Mouse (Mus musculus) heart, embryonic 16.5 days (tissue): ENCODE data around the gene Lrmda. TPM values are rescaled to one million over a fixed set of nuclear protein-coding genes. Genes with fewer than 3 reads are reported as not detected.

Experiments
- ATAC-seq: fragments of 200-750 bp; cut with Nextera tagmentation; replicated peaks from 2 replicates; pipeline ENCODE4 v1.8.0; 2017; ENCODE audit warnings: moderate number of reproducible peaks; ENCODE audit not compliant: insufficient read depth, low FRiP score; ENCODE audit errors: extremely low read depth
- H3K27ac ChIP-seq: fragments of 300-500 bp; sonication (generic); 2 replicates; pipeline ENCODE4 v1.5.1; 2014; ENCODE audit warnings: mild to moderate bottlenecking, low read length, control low read depth, moderate library complexity
- H3K27me3 ChIP-seq: fragments of 300-500 bp; sonication (generic); 2 replicates; pipeline ENCODE4 v1.6.1; 2014; ENCODE audit warnings: low read length, mixed read lengths; ENCODE audit not compliant: control insufficient read depth, insufficient read depth
- H3K36me3 ChIP-seq: fragments of 300-500 bp; sonication (generic); 2 replicates; pipeline ENCODE4 v1.6.1; 2014; ENCODE audit not compliant: control insufficient read depth, insufficient read depth
- H3K4me1 ChIP-seq: fragments of 300-500 bp; sonication (generic); 2 replicates; pipeline ENCODE4 v1.6.1; 2014; ENCODE audit warnings: low read length, mixed read lengths; ENCODE audit not compliant: control insufficient read depth, insufficient read depth
- H3K4me2 ChIP-seq: fragments of 300-500 bp; sonication (generic); 2 replicates; pipeline ENCODE4 v1.6.1; 2014; ENCODE audit warnings: low read depth, mild to moderate bottlenecking, control low read depth, low read length
- H3K4me3 ChIP-seq: fragments of 300-500 bp; sonication (generic); 2 replicates; pipeline ENCODE4 v1.5.1; 2014; ENCODE audit warnings: mild to moderate bottlenecking, control low read depth, low read length
- H3K9ac ChIP-seq: fragments of 300-500 bp; sonication (generic); 2 replicates; pipeline ENCODE4 v1.6.1; 2014; ENCODE audit warnings: low read length, control low read depth
- H3K9me3 ChIP-seq: fragments of 300-500 bp; sonication (generic); replicated peaks from 2 replicates; pipeline ENCODE4 v1.6.1; 2016; ENCODE audit warnings: low read length; ENCODE audit not compliant: control insufficient read depth
- WGBS: fragments of 180-500 bp; shearing (Covaris S2); extraction: QIAGEN DNeasy Blood & Tissue Kit; methylation state at CpG from one replicate; pipeline ENCODE4 v1.1.7; 2014; 5-methylcytosine and 5-hydroxymethylcytosine counted together
- polyA plus RNA-seq: library from polyadenylated mRNA; unstranded; fragments of >200 nt; fragmentation: Nextera tagmentation; extraction: Ambion mirVana; gene quantifications from 2 replicates; pipeline ENCODE4 v1.2.1, GENCODE M21; 2015

Gene Lrmda
- polyA plus RNA-seq, 1 experiment from 2014 or later = 0.55 TPM

GRCm38 (mm10) chr14:22928263-22928662 lies 908.8 kb downstream of the Lrmda start:
- no peaks in the 10 kb centered on the region for H3K36me3 ChIP-seq
- no peak for ATAC-seq
- WGBS = 90% methylated on average over 2 of the region's 2 CpGs

DNA sequence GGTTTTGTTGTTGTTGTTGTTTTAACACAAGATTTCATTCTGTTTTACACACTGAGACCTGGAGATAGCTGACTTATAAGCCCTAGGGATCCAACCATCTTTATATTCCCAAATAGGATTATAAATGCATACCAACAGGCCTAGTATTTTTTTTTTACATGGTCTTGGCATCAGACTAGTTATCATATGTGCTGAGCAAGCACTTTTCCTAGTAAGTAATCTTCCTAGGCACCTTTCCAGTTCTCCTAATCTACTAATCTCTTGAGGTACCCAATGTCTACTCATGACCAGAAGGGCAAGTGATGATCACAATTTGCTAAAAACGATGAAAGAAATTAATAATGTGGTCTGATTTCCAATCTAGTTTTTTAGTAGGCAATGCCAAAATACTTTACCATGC lies 909.2 kb downstream of the Lrmda start:
- H3K4me1 ChIP-seq = no peaks in the 10 kb centered on the region
- H3K4me2 ChIP-seq = no peak overlapping the region
- H3K27me3 ChIP-seq = no peaks in the 10 kb centered on the region
- no peak for ATAC-seq
- no peak overlapping the region for H3K4me3 ChIP-seq
- no peaks in the 10 kb centered on the region for H3K9me3 ChIP-seq
- no peak overlapping the region for H3K27ac ChIP-seq
- no peaks in the 10 kb centered on the region for H3K36me3 ChIP-seq
- no peak overlapping the region for H3K9ac ChIP-seq
- WGBS = 84% methylated on average over 1 of the region's 1 CpGs

More at GRCm38 (mm10) chr14:22928263-22928662, 908.8 kb downstream of the Lrmda start:
- no peak overlapping the region for H3K9ac ChIP-seq
- H3K27me3 ChIP-seq = no peaks in the 10 kb centered on the region
- H3K9me3 ChIP-seq = no peaks in the 10 kb centered on the region
- H3K27ac ChIP-seq = no peak overlapping the region
- no peaks in the 10 kb centered on the region for H3K4me1 ChIP-seq
- no peak overlapping the region for H3K4me2 ChIP-seq
- H3K4me3 ChIP-seq = no peak overlapping the region

GRCm38 (mm10) chr14:22929585-22929984 lies 910.1 kb downstream of the Lrmda start:
- Histone ChIP-seq H3K36me3 (no peaks in the 10 kb centered on the region), H3K27me3 (no peaks in the 10 kb centered on the region), H3K4me2 (no peak overlapping the region), H3K4me1 (no peaks in the 10 kb centered on the region), H3K9ac (no peak overlapping the region), H3K4me3 (no peak overlapping the region), H3K9me3 (no peaks in the 10 kb centered on the region), H3K27ac (no peak overlapping the region)
- ATAC-seq = no peak
- WGBS = 63% methylated on average over 2 of the region's 2 CpGs

DNA sequence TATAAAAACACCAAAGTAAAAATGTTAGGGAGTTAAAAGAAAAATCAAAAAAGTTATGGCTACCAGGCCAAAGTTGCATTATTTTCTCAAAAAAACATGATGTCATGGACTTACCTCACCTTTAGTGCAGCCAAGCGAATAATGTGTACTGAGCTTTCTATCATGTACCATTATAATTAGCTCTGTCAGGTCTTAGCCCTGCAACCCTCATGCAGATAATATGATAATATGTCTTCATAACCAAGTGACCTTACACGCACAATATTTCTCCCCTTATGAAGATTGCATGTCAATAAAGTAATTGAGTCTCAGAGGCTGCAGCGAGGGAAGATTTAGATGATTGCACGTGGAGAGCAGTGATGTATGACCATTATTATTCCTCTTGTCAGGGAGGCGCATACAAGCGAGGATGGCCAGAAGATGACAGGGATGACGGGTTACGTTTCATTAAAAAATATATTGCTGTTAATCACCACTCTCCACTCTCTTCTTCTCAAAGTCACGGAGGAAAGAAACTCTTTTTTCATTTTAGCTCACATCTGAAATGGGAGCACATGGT lies 911.1 kb downstream of the Lrmda start:
- Histone ChIP-seq H3K9me3 (no peaks in the 10 kb centered on the region), H3K4me2 (no peak overlapping the region), H3K4me1 (no peaks in the 10 kb centered on the region), H3K9ac (no peak overlapping the region), H3K27ac (no peak overlapping the region), H3K4me3 (no peak overlapping the region), H3K27me3 (no peaks in the 10 kb centered on the region), H3K36me3 (no peaks in the 10 kb centered on the region)
- 84% methylated on average over 9 of the region's 9 CpGs for WGBS
- no peak for ATAC-seq

DNA sequence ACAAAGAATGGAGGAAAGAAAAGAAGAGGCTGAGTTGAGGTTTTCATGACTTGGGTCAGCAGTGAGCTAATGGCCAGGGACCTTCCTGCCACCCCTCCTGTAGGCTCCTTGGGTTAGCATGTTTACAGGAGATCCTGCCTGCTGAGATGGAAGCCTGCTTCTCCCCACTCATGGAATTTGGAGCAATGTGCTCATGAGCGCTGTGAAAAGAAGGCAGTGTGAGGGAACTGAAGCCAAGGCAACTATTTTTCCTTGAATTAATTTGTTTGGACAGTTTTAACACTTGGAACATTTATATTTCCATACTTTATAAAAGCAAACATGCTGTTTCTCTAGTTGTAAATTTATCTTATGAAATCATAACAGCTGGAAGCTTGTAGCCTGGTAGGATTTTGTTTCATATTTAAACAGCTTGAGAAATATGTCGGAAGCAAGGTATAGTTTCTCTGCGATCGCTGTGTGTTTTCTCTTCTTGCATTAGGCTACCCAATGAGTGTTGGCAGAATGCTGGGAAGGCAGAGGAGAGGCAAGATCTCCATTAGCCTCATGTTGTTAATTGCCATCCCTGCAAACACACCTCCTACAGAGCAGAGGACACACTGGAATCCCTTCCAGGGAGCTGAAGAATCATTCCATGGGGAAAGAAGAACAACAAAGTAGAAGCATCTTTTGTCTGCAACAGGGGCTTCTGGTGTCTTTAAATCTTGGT lies 911.8 kb downstream of the Lrmda start:
- no peak for ATAC-seq
- Histone ChIP-seq H3K27me3 (no peaks in the 10 kb centered on the region), H3K36me3 (no peaks in the 10 kb centered on the region), H3K4me2 (no peak overlapping the region), H3K9me3 (no peaks in the 10 kb centered on the region), H3K27ac (no peak overlapping the region), H3K4me3 (no peak overlapping the region), H3K9ac (no peak overlapping the region), H3K4me1 (no peaks in the 10 kb centered on the region)
- WGBS = 79% methylated on average over 4 of the region's 4 CpGs

- no peaks in the 10 kb centered on the region for H3K36me3 ChIP-seq
- H3K9ac ChIP-seq = no peak overlapping the region
- no peak overlapping the region for H3K4me3 ChIP-seq
- no peaks in the 10 kb centered on the region for H3K27me3 ChIP-seq
- no peak for ATAC-seq
- H3K4me2 ChIP-seq = no peak overlapping the region
- H3K27ac ChIP-seq = no peak overlapping the region
- no peaks in the 10 kb centered on the region for H3K4me1 ChIP-seq
- WGBS = 46% methylated on average over 3 of the region's 3 CpGs
- H3K9me3 ChIP-seq = no peaks in the 10 kb centered on the region
These were observed 917.2 kb downstream of the Lrmda start for GRCm38 (mm10) chr14:22936701-22937100.

GRCm38 (mm10) chr14:22940576-22940975 lies 921.1 kb downstream of the Lrmda start:
- Histone ChIP-seq H3K4me2 (no peak overlapping the region), H3K27ac (no peak overlapping the region), H3K4me3 (no peak overlapping the region), H3K9me3 (no peaks in the 10 kb centered on the region), H3K9ac (no peak overlapping the region), H3K36me3 (no peaks in the 10 kb centered on the region), H3K27me3 (no peaks in the 10 kb centered on the region), H3K4me1 (no peaks in the 10 kb centered on the region)
- WGBS = 36% methylated on average over 2 of the region's 2 CpGs
- ATAC-seq = no peak

GRCm38 (mm10) chr14:22942569-22942968 lies 923.1 kb downstream of the Lrmda start:
- Histone ChIP-seq H3K27ac (no peak overlapping the region), H3K4me2 (no peak overlapping the region), H3K4me1 (no peaks in the 10 kb centered on the region), H3K36me3 (no peaks in the 10 kb centered on the region), H3K9ac (no peak overlapping the region), H3K9me3 (no peaks in the 10 kb centered on the region), H3K27me3 (no peaks in the 10 kb centered on the region), H3K4me3 (no peak overlapping the region)
- no peak for ATAC-seq
- 82% methylated on average over 2 of the region's 2 CpGs for WGBS

DNA sequence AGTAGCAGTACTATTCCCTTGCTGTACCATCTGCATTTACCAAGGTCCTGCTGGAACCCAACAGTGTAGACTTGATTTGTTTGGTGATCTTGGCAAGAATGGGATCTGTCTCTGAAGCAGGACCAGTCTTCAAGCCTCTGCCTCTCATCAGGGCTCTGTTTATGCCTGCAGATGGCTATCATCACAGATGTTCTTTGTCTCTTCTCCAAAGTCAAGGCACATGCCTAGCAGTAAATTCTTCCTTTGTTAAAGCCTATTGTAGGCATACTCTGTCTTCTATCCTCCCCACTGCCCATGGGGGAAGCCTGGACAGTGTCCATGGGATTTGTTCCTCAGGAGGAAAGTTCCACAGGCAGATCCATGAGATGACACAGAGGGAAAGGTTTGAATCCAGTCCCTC lies 930.0 kb downstream of the Lrmda start:
- Histone ChIP-seq H3K27me3 (no peaks in the 10 kb centered on the region), H3K4me1 (no peaks in the 10 kb centered on the region), H3K9me3 (no peaks in the 10 kb centered on the region), H3K27ac (no peak overlapping the region), H3K9ac (no peak overlapping the region), H3K4me3 (no peak overlapping the region), H3K36me3 (no peaks in the 10 kb centered on the region), H3K4me2 (no peak overlapping the region)
- ATAC-seq = no peak
